Mouse (Mus musculus) erythroblast, embryonic 14.5 days (primary cell): ENCODE measurements around the gene Prpf40b. TPM values are rescaled to one million over a fixed set of nuclear protein-coding genes. Genes with fewer than 3 reads are reported as not detected.

Experiments
- H3K27me3 ChIP-seq: 2 replicates; pipeline ENCODE4 v1.6.1; 2012; ENCODE audit warnings: inconsistent platforms; ENCODE audit not compliant: control insufficient read depth
- H3K36me3 ChIP-seq: 2 replicates; pipeline ENCODE4 v1.6.1; 2012; ENCODE audit warnings: mild to moderate bottlenecking, inconsistent platforms; ENCODE audit not compliant: control insufficient read depth
- H3K4me1 ChIP-seq: 2 replicates; pipeline ENCODE4 v1.6.1; 2012; ENCODE audit warnings: inconsistent platforms; ENCODE audit not compliant: control insufficient read depth
- H3K4me3 ChIP-seq: replicated peaks from 2 replicates; pipeline ENCODE3; 2012; ENCODE audit warnings: moderate library complexity, mild to moderate bottlenecking, inconsistent platforms
- H3K9me3 ChIP-seq: 2 replicates; pipeline ENCODE4 v1.6.1; 2012; ENCODE audit warnings: low read length, inconsistent platforms, mixed read lengths; ENCODE audit not compliant: control insufficient read depth
- GATA1 ChIP-seq: IDR thresholded peaks from 2 replicates; pipeline ENCODE4 v1.6.1; 2012; ENCODE audit warnings: low read length, inconsistent platforms, mixed read lengths
- TAL1 ChIP-seq: IDR thresholded peaks from 3 replicates; pipeline ENCODE4 v1.6.1; 2012; ENCODE audit warnings: low read length, inconsistent platforms, mixed read lengths
- polyA plus RNA-seq: library from polyadenylated mRNA; stranded (reverse); fragments of >175 nt; gene quantifications from 2 replicates; pipeline ENCODE4 v1.2.3, GENCODE M21; 2012

Prpf40b gene
- polyA plus RNA-seq, 1 experiment: 0.32 TPM

DNA sequence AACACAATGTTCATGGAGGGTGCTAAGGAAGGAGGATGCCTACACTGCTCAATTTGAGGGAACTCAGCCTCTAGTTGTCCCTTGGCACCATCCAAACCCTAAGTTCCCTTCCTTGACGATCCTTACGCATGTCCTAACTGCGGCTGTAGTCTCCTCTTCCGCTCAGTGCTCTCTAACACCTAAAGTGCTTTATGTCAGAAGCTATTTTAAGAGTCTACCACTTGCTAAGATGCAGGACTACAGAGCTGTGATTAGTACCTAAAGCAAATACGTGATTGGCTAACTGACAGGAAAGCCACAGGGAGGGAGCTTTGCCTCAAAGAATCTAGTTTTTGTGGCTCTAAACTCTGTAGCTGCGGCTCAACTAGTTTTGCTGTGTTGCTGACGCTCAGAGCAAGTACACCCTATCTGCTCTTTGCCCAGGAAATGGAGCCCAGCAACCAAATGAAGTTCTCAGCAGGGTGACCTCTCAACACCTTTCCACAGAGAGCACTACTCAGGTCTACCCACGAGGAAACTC, 41.0 kb downstream of the Prpf40b start:
- no peaks in the 10 kb centered on the region for H3K9me3 ChIP-seq
- no peaks in the 10 kb centered on the region for H3K36me3 ChIP-seq
- no peaks in the 10 kb centered on the region for H3K27me3 ChIP-seq
- H3K4me3 ChIP-seq: no peak overlapping the region
- no peak for TF ChIP-seq TAL1
- TF ChIP-seq GATA1: no peak
- no peaks in the 10 kb centered on the region; the same call in 1 of the 2 replicates for H3K4me1 ChIP-seq

DNA sequence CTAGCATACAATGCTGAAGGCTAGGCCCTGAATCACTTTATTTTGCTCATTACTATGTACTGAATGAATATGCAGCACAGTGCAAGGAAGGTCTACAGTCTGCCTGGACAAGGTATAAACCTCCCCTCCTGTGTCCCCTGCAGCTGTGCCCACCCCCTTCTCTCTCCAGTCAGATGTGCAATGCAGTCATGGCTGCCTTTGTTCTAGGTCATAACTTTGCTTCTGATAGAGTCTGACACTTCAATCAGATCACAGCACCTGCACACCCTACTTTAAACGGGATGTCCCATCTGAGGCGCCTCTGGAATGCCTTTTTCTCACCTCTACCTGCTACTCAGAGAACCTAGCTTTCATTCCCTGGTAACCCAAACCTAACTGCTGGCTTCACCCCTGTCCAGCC, 44.0 kb downstream of the Prpf40b start:
- no peaks in the 10 kb centered on the region for H3K36me3 ChIP-seq
- TF ChIP-seq GATA1: no peak
- no peak for TF ChIP-seq TAL1

DNA sequence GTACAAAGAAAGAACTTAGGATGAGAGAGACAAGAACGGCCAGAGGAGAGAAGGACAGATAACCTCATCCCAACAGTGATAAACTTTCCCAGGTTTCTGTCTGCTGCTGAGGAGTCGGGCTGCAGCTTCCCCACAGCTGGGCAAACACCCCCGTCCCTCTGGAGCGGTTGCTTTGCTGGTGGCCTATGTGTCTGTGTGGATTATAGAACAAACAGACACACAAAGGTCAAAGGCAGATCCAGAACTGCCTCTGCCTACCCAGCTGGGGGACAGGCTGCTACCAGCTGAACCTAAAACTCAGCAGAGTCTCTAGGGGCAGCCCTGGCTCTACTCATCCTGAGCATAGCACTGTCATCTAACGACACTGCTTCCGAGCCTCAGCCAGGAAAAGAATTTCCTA, 44.8 kb downstream of the Prpf40b start:
- H3K36me3 ChIP-seq: no peaks in the 10 kb centered on the region
- no peak overlapping the region for H3K4me3 ChIP-seq
- no peak for TF ChIP-seq GATA1
- TF ChIP-seq TAL1: no peak
- H3K4me1 ChIP-seq: no peaks in the 10 kb centered on the region; the same call in 1 of the 2 replicates
- no peaks in the 10 kb centered on the region for H3K9me3 ChIP-seq
- H3K27me3 ChIP-seq: peaks cover 13% of the 10 kb centered on the region

More for the DNA sequence above, 44.0 kb downstream of the Prpf40b start:
- Histone ChIP-seq H3K4me3 (no peak overlapping the region), H3K27me3 (peaks cover 13% of the 10 kb centered on the region), H3K9me3 (no peaks in the 10 kb centered on the region), H3K4me1 (no peaks in the 10 kb centered on the region; the same call in 1 of the 2 replicates)

DNA sequence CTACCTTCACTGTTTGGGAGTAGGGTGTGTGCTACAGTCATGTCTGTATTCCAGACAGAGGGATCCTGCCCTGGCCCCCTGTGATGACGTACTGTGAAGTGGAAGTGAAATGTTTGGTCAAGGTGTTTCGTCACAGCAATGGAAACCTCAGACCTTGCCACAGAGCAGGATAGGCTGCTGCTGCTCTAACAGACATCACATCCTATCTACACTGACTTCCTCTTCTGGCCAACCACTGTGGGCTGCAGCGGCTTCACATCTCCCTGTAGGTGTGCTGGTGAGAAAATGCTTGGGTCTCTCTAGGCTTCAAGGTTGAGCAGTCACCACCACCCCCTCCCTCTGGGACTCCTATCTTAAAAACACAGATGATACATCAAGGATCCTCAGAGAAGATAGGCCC, 46.2 kb downstream of the Prpf40b start:
- H3K9me3 ChIP-seq: no peaks in the 10 kb centered on the region
- no peak for TF ChIP-seq TAL1
- no peak for TF ChIP-seq GATA1
- no peak overlapping the region for H3K4me3 ChIP-seq
- H3K27me3 ChIP-seq: peaks cover 13% of the 10 kb centered on the region
- H3K4me1 ChIP-seq: no peaks in the 10 kb centered on the region; the same call in 1 of the 2 replicates
- no peaks in the 10 kb centered on the region for H3K36me3 ChIP-seq

DNA sequence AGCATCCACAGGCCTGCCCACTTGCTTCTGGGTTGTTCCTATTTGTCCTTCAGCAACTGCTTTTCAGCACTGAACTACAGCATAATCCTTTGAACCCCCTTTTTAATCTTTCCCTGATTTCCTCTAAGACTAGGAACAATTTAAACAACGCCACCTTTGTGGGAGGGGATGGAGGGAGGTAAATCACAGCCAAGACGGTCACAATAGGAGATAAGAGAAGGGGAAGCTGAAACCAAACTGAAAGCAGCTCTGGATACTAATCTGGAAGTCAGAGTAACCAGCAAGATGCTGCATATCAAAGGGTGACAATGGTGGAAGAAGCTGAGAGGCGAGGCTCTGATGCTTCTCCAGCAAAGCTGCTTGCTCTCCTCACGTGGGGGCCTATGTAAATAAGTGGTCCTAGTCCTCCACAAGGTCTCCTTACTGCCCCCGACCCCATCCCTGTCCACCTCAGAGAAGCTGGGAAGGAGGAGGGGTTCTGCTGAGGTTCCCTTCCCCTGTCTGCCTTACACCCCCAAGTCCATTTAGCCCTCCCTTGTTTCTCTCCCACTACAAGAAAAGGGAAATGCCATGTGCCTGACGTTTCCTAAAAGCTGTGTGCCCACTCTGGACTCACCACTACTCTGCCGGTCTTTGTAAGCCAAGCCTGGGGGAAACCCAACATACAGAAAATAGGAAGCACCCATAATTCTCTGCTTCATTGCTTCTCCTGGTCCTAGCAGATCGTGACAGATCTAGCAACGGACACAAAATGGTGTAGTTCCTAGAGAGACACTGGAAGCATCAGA, 47.5 kb downstream of the Prpf40b start:
- Histone ChIP-seq H3K4me3 (no peak overlapping the region), H3K4me1 (no peaks in the 10 kb centered on the region; the same call in 1 of the 2 replicates), H3K27me3 (peaks cover 13% of the 10 kb centered on the region), H3K36me3 (no peaks in the 10 kb centered on the region), H3K9me3 (no peaks in the 10 kb centered on the region)
- TF ChIP-seq GATA1 (no peak), TAL1 (no peak)

DNA sequence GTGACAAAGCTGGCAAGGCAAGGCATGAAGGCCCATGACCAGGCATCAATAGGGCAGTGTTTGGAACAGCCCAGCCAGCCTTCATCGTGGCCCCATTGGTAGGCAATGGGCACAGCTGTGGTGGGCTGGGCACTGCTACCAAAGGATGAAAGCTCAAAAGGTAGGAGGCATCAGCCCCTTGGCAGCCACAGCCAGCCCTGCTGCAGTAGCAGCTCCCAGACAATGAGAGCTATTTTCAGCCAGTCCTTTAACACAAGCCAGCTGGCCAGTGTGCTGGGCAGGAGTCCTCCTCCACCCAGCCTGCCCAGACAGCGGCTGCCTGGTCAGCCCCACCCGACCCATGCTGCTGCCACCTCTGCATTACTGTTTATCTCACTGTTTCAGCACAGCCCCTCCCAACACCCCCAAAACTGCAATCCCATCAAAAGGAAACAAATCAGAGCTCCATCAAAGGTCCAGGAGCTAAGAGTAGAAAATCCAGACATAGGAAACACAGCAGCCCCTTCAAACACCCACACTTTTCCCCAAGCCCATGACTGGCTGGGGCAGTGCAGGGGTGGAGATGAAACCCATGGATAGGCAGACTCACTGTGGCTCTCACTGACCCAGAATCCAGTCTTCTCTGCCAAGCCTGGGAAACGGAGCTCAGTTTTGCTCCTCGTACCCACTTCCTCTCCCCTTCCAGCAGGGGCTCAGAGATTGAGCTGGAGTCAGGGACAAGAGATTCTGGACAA, 48.7 kb downstream of the Prpf40b start:
- peaks cover 13% of the 10 kb centered on the region for H3K27me3 ChIP-seq
- H3K9me3 ChIP-seq: no peaks in the 10 kb centered on the region
- H3K4me3 ChIP-seq: no peak overlapping the region
- TF ChIP-seq GATA1 (no peak), TAL1 (no peak)
- no peaks in the 10 kb centered on the region; the same call in 1 of the 2 replicates for H3K4me1 ChIP-seq
- no peaks in the 10 kb centered on the region for H3K36me3 ChIP-seq

DNA sequence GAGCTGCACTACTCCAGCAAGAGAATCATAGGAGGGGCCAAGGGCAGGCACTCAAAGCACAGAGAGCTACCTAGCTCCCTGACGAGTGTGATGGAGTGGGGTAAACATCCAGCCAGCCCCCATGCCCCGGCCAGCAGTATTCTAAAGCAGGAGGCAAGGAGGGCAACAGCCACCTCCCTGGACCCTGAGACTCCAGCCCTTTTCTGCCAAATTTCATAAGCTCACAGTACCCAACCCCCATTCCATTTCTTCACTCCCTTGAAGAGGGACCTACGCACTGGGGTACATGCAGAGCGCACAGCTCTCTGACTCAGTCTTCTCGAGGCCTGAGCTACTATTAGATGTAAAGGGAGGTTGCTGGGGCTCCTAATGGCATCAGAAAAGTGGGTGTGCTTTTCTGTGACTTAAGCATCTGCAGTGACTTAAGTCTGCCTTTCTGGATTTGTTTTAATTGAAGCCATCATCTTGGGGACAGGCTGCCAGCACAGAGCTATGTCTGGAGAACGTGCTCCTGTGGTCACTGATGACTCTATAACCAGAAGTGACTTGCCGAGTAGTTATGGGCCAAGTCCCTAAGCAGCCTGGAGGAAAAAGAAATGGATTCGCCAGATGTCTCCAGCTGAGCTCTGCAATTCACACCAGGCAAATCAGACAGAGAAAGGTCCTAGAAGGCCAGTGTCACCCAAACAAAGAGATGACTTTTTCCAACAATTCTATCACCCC, 49.4 kb downstream of the Prpf40b start:
- H3K27me3 ChIP-seq: peaks cover 13% of the 10 kb centered on the region
- no peaks in the 10 kb centered on the region for H3K9me3 ChIP-seq
- no peak for TF ChIP-seq TAL1
- H3K36me3 ChIP-seq: no peaks in the 10 kb centered on the region
- no peak overlapping the region for H3K4me3 ChIP-seq
- H3K4me1 ChIP-seq: no peaks in the 10 kb centered on the region

DNA sequence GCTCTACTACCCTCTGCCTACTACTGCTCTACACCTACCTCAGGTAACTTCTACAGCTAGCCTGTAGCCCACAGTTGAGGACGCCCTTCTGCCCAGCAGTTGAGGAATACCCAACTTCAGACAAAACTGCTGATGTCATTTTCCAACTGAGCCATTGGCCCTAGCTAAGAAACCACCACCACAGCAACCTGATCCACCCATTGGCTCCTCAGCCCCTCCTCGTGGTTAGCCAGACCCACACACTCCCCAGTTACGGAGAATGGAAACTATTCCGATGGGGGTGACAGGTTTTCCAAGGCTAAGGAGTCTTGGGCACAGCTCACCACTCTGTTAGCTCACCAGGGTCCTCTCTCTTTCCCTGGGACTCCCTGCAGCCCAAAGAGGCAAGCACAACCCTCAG, 50.1 kb downstream of the Prpf40b start:
- TF ChIP-seq TAL1: no peak
- no peak for TF ChIP-seq GATA1
- Histone ChIP-seq H3K27me3 (peaks cover 13% of the 10 kb centered on the region), H3K4me3 (no peak overlapping the region), H3K9me3 (no peaks in the 10 kb centered on the region), H3K36me3 (no peaks in the 10 kb centered on the region), H3K4me1 (no peaks in the 10 kb centered on the region)

DNA sequence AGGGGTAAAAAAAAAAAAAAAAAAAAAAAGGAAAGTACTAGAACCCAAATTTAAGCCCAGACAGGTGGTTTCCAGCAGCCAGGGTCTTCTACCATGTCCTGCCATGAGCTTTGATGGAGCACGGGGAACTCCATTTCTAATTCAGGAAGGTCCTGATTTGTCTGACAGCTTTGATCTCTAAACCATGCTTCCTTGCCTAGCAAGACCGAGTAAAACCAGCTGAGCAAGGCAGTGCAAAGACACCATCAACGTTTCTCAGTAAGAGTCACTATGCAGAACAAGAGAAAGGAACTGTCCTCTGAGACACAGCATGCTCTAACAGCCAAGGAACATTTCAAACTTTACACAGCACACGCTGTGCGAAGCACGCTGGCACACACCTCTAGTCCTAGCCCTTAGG, 56.7 kb downstream of the Prpf40b start:
- Histone ChIP-seq H3K4me1 (no peaks in the 10 kb centered on the region), H3K36me3 (no peaks in the 10 kb centered on the region), H3K4me3 (no peak overlapping the region), H3K9me3 (no peaks in the 10 kb centered on the region), H3K27me3 (no peaks in the 10 kb centered on the region)
- no peak for TF ChIP-seq TAL1
- TF ChIP-seq GATA1: no peak
